Mouse (Mus musculus) cerebellum, adult 8-10 months (tissue): ENCODE results near the gene Ly9.

Experiments
- DNase-seq: peaks from one replicate; pipeline ENCODE4 v3.0.0; 2022

Gene Ly9

GRCm38 (mm10) chr1:171568436-171568835 lies 38.8 kb downstream of the Ly9 start:
- DNase-seq: no peak

- peak; percentile 23 for DNase-seq
Measured at GRCm38 (mm10) chr1:171566777-171567176, 40.4 kb downstream of the Ly9 start.

GRCm38 (mm10) chr1:171565888-171566287 lies 41.3 kb downstream of the Ly9 start:
- DNase-seq: no peak

- no peak for DNase-seq
Measured at GRCm38 (mm10) chr1:171564247-171564646, 43.0 kb downstream of the Ly9 start.

GRCm38 (mm10) chr1:171563042-171563441 lies 44.2 kb downstream of the Ly9 start:
- DNase-seq: no peak

- no peak for DNase-seq
Measured at GRCm38 (mm10) chr1:171561639-171562225, 45.5 kb downstream of the Ly9 start.

GRCm38 (mm10) chr1:171561200-171561599 lies 46.0 kb downstream of the Ly9 start:
- DNase-seq: no peak

- no peak for DNase-seq
Measured at GRCm38 (mm10) chr1:171560262-171560661, 46.9 kb downstream of the Ly9 start.

GRCm38 (mm10) chr1:171558898-171559297 lies 48.3 kb downstream of the Ly9 start, which contains the start of gene Cd244a:
Gene Cd244a (plus strand): TSS chr1:171559193.
- DNase-seq: no peak

GRCm38 (mm10) chr1:171558407-171558806 lies 48.8 kb downstream of the Ly9 start:
- no peak for DNase-seq

GRCm38 (mm10) chr1:171556366-171556765 lies 50.8 kb downstream of the Ly9 start:
- no peak for DNase-seq

GRCm38 (mm10) chr1:171553359-171554341 lies 53.6 kb downstream of the Ly9 start:
- no peak for DNase-seq

GRCm38 (mm10) chr1:171552230-171552629 lies 55.0 kb downstream of the Ly9 start:
- no peak for DNase-seq

- no peak for DNase-seq
Measured at GRCm38 (mm10) chr1:171551326-171551725, 55.9 kb downstream of the Ly9 start.

GRCm38 (mm10) chr1:171540694-171541093 lies 66.5 kb downstream of the Ly9 start:
- no peak for DNase-seq
